Mouse (Mus musculus) megakaryocyte, embryonic 14.5 days (primary cell): ENCODE results near the gene Tubg2.

ENCODE experiments used
- FLI1 ChIP-seq: IDR thresholded peaks from 2 replicates; pipeline ENCODE4 v1.6.1; 2012; ENCODE audit warnings: low read length, inconsistent platforms, mixed read lengths
- GATA1 ChIP-seq: IDR thresholded peaks from 3 replicates; pipeline ENCODE4 v1.6.1; 2012; ENCODE audit warnings: mixed read lengths, low read length, inconsistent platforms, borderline replicate concordance

DNA sequence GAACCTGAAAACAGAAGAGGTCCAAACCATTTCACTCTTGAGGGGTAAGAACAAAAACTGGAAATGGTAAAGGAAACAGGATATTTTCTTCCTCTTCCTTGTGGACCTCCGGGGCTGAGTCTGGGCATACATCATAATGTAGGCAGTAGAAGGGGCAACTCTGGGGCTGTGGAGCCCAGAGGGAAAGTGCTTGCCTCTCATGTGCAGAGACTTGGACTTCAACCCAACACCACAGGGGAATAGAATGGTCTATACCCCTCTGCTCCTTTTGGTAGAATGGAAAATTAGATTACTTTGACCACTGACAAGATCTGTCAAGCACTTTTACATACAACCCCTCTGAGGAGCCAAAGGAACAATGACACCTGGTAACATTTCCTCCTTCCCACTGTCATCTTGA, 39.4 kb downstream of the Tubg2 start:
- TF ChIP-seq GATA1 (no peak), FLI1 (no peak)
